10 mouse cellular contexts compared by ENCODE assay signal in the genomic region with DNA sequence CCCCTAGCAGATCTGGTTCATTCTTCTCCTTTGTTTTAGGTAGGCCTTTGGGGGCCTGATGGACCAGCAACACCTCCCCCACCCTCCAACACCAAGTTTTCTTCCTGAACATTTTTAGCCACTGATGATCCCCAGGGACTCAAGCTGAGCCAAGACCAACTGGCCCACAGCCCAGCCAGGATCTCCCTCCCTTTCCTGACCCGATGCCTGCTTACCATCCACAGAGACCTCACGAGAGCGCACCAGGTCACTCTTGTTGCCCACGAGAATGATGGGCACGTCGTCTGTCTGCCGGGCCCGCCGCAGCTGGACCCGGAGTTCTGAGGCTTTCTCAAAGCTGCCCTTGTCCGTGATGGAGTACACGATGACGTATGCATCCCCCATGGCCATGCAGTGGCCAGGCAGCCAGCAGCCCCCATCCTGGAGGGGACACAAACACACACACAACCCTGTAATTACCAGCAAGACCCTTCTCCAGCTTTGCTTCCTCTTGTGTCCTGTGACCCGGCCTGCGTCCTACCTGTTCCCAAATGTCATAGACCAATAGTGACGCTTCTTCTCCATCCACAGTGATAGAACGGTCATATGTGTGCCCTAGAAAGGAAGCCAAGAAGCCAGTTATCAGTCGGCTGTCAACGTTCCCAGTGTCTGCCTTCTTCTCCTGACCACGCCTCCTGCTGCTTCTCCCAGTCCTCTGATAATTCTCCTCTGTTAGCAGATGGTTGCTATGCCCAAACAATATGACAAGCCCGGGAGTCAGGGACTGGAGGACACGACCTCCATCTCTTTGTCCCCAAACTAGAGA. TPM values are rescaled to one million over a fixed set of nuclear protein-coding genes. Genes with fewer than 3 reads are reported as not detected.
DNase-seq lines count a peak whose midpoint lies in the region; ATAC-seq and TF ChIP-seq lines count a peak whose summit lies in the region.
"Had no signal": no experiment of that assay in that cellular context is flagged by ENCODE, and none has a peak within 500 bp of the region (broad histone marks: within the 10 kb centered on the region; RNA-seq: fewer than 3 reads in every experiment).

No protein-coding gene starts in this region.

- no peak for TF ChIP-seq CTCF in lung, embryonic 14.5 days (IDR thresholded peaks at IDR 0.05; ENCODE audit: low read depth)
- no peak for TF ChIP-seq CTCF in intestine, postnatal 0 days (IDR thresholded peaks at IDR 0.05; ENCODE audit: low read depth)

- ATAC-seq in lung, embryonic 14.5 days (ENCODE audit: insufficient read depth), result no peak
- ATAC-seq in intestine, postnatal 0 days, result no peak
- ATAC-seq in inflammation-experienced regulatory T-cells, adult 6 months, result no peak
- ATAC-seq in midbrain, embryonic 11.5 days (ENCODE audit: low FRiP score), result no peak

- no peak overlapping the region; the same call in 1 of the 2 replicates for H3K9ac ChIP-seq in lung, embryonic 14.5 days
- H3K9ac ChIP-seq in intestine, postnatal 0 days (ENCODE audit: low read depth, low read length), result no peak overlapping the region
- H3K9ac ChIP-seq in midbrain, embryonic 11.5 days (ENCODE audit: low read length), result no peak overlapping the region

- peaks cover 12% of the 10 kb centered on the region; the same call in 1 of the 2 replicates for H3K27me3 ChIP-seq in lung, embryonic 14.5 days (ENCODE audit: insufficient read depth, low read length)
- peaks cover 22% of the 10 kb centered on the region; the same call in 1 of the 2 replicates for H3K27me3 ChIP-seq in intestine, postnatal 0 days (replicated peaks; ENCODE audit: control insufficient read depth, insufficient read depth, low read length)
- peaks cover 11% of the 10 kb centered on the region for H3K27me3 ChIP-seq in midbrain, embryonic 11.5 days (ENCODE audit: control insufficient read depth, insufficient read depth, low read length)
- H3K27me3 ChIP-seq: Patski had no signal

- H3K36me3 ChIP-seq in lung, embryonic 14.5 days (ENCODE audit: insufficient read depth), result no peaks in the 10 kb centered on the region
- no peaks in the 10 kb centered on the region for H3K36me3 ChIP-seq in intestine, postnatal 0 days (ENCODE audit: control insufficient read depth, insufficient read depth)
- H3K36me3 ChIP-seq in midbrain, embryonic 11.5 days (ENCODE audit: control insufficient read depth, insufficient read depth, low read length), result no peaks in the 10 kb centered on the region
- H3K36me3 ChIP-seq: midbrain, embryonic 12.5 days had no signal

- 64% methylated on average over 22 of the region's 22 CpGs for WGBS in lung, embryonic 14.5 days
- 70% methylated on average over 22 of the region's 22 CpGs for WGBS in intestine, postnatal 0 days
- 81% methylated on average over 22 of the region's 22 CpGs for WGBS in midbrain, embryonic 11.5 days

- peaks cover 14% of the 10 kb centered on the region for H3K4me1 ChIP-seq in lung, embryonic 14.5 days (ENCODE audit: insufficient read depth)
- H3K4me1 ChIP-seq in intestine, postnatal 0 days (replicated peaks; ENCODE audit: control insufficient read depth, insufficient read depth, low read length), result 0 out of 2 replicates have a peak, but pooled peaks cover 5% of the 10 kb centered on the region
- H3K4me1 ChIP-seq in midbrain, embryonic 11.5 days (ENCODE audit: control insufficient read depth, insufficient read depth, low read length), result peaks cover 7% of the 10 kb centered on the region; the same call in 1 of the 2 replicates

- peak overlapping the region; percentile 39 for H3K4me3 ChIP-seq in lung, embryonic 14.5 days (ENCODE audit: low read depth, low read length)
- H3K4me3 ChIP-seq in intestine, postnatal 0 days (ENCODE audit: low read depth, low read length), result no peak overlapping the region
- H3K4me3 ChIP-seq in midbrain, embryonic 11.5 days (ENCODE audit: low read depth, low read length), result no peak overlapping the region

- no peaks in the 10 kb centered on the region for H3K9me3 ChIP-seq in lung, embryonic 14.5 days (ENCODE audit: low read depth, low read length)
- H3K9me3 ChIP-seq in intestine, postnatal 0 days (ENCODE audit: control insufficient read depth), result no peaks in the 10 kb centered on the region
- no peaks in the 10 kb centered on the region for H3K9me3 ChIP-seq in midbrain, embryonic 11.5 days (ENCODE audit: control insufficient read depth, low read length)
- H3K9me3 ChIP-seq: midbrain, embryonic 12.5 days had no signal

- H3K4me2 ChIP-seq in lung, embryonic 14.5 days, result peak overlapping the region; percentile 68; the same call in 1 of the 2 replicates
- peak overlapping the region; percentile 60; the same call in 1 of the 2 replicates for H3K4me2 ChIP-seq in intestine, postnatal 0 days (replicated peaks; ENCODE audit: low read depth)
- no peak overlapping the region for H3K4me2 ChIP-seq in midbrain, embryonic 11.5 days

- no peak overlapping the region; the same call in 1 of the 2 replicates for H3K27ac ChIP-seq in lung, embryonic 14.5 days (ENCODE audit: low read depth)
- H3K27ac ChIP-seq in intestine, postnatal 0 days (ENCODE audit: low read depth, low read length), result no peak overlapping the region
- H3K27ac ChIP-seq in midbrain, embryonic 11.5 days (ENCODE audit: low read depth, low read length), result no peak overlapping the region
- H3K27ac ChIP-seq: midbrain, embryonic 12.5 days had no signal

- DNase-seq in lung, embryonic 14.5 days, result peak; percentile 26
- no peak for DNase-seq in lung, postnatal 14 days
- peak; percentile 50 for DNase-seq in gastrocnemius, adult 18-20 months (ENCODE audit: low spot score)
- DNase-seq in lung, postnatal 10 days, result peak; percentile 61
- DNase-seq in thymus, postnatal 10 days (ENCODE audit: low spot score in 2 of 2), result no peak
- no peak for DNase-seq in midbrain, embryonic 11.5 days (ENCODE audit: low spot score, missing footprints)

RNA-seq across cellular contexts. Expression of a gene that starts 1.6 kb away (rescaled TPM):
- 10.1 and 14.1 TPM in 2 replicates for polyA plus RNA-seq in lung, embryonic 14.5 days (2014; fragmentation: Nextera tagmentation; extraction: Ambion mirVana)
- 10 to 100 TPM in 1 of 2 experiments, 1 to 10 TPM in 1; 1.7 to 21.4 TPM for total RNA-seq in gastrocnemius, adult 18-20 months (2021)
- 5.8 and 6.1 TPM in 2 replicates for polyA plus RNA-seq in intestine, postnatal 0 days (2015; fragmentation: Nextera tagmentation; extraction: Ambion mirVana)
- polyA plus RNA-seq in inflammation-experienced regulatory T-cells, adult 6 months (2017; shearing (Covaris generic)), result 10 to 100 TPM; 10.3 to 14.0 (median 11.0) TPM
- 2.2 and 3.1 TPM in 2 replicates for polyA plus RNA-seq in midbrain, embryonic 11.5 days (2014; fragmentation: Nextera tagmentation; extraction: Ambion mirVana)

RNA-seq across cellular contexts. Expression of a gene that starts 5.3 kb away (rescaled TPM):
- 32.2 and 33.7 TPM in 2 replicates for polyA plus RNA-seq in lung, embryonic 14.5 days (2014; fragmentation: Nextera tagmentation; extraction: Ambion mirVana)
- total RNA-seq in gastrocnemius, adult 18-20 months (2021), result under 1 TPM in 1 of 2 experiments, not detected in 1; 0.23 TPM
- not detected in 2 replicates for polyA plus RNA-seq in intestine, postnatal 0 days (2015; fragmentation: Nextera tagmentation; extraction: Ambion mirVana)
- not detected for polyA plus RNA-seq in inflammation-experienced regulatory T-cells, adult 6 months (2017; shearing (Covaris generic))
- not detected in 2 replicates for polyA plus RNA-seq in midbrain, embryonic 11.5 days (2014; fragmentation: Nextera tagmentation; extraction: Ambion mirVana)
- polyA plus RNA-seq: midbrain, embryonic 12.5 days had no signal

RNA-seq across cellular contexts. Expression of a gene that starts 12.3 kb away (rescaled TPM):
- polyA plus RNA-seq in lung, embryonic 14.5 days (2014; fragmentation: Nextera tagmentation; extraction: Ambion mirVana), result 88.3 and 88.4 TPM in 2 replicates
- 10 to 100 TPM; 40.2 to 43.4 TPM for total RNA-seq in gastrocnemius, adult 18-20 months (2021)
- polyA plus RNA-seq in intestine, postnatal 0 days (2015; fragmentation: Nextera tagmentation; extraction: Ambion mirVana), result 59.1 and 60.6 TPM in 2 replicates
- polyA plus RNA-seq in inflammation-experienced regulatory T-cells, adult 6 months (2017; shearing (Covaris generic)), result 100 to 1,000 TPM; 101 to 136 (median 117) TPM
- polyA plus RNA-seq in midbrain, embryonic 11.5 days (2014; fragmentation: Nextera tagmentation; extraction: Ambion mirVana), result 95.2 and 95.7 TPM in 2 replicates

RNA-seq across cellular contexts. Expression of a gene that starts 38.3 kb away (rescaled TPM):
- polyA plus RNA-seq in lung, embryonic 14.5 days (2014; fragmentation: Nextera tagmentation; extraction: Ambion mirVana), result 10.3 and 11.0 TPM in 2 replicates
- total RNA-seq in gastrocnemius, adult 18-20 months (2021), result 1 to 10 TPM; 2.9 to 3.3 TPM
- 12.2 and 15.2 TPM in 2 replicates for polyA plus RNA-seq in intestine, postnatal 0 days (2015; fragmentation: Nextera tagmentation; extraction: Ambion mirVana)
- 10 to 100 TPM; 13.9 to 19.6 (median 17.5) TPM for polyA plus RNA-seq in inflammation-experienced regulatory T-cells, adult 6 months (2017; shearing (Covaris generic))
- polyA plus RNA-seq in midbrain, embryonic 11.5 days (2014; fragmentation: Nextera tagmentation; extraction: Ambion mirVana), result 17.2 and 17.3 TPM in 2 replicates

Comparison
In these comparisons a context has a peak if more than half of its experiments do, and no peak if none do; other contexts are left out.
1. DNase-seq: peak in lung, embryonic 14.5 days (single experiment), gastrocnemius, adult 18-20 months (single experiment) and lung, postnatal 10 days (single experiment); none in lung, postnatal 14 days (single experiment), thymus, postnatal 10 days (0 of 2) and midbrain, embryonic 11.5 days (single experiment).
2. RNA of a gene that starts 5.3 kb away (polyA plus RNA-seq): 32.2 to 33.7 TPM in lung, embryonic 14.5 days; not detected in intestine, postnatal 0 days, not detected in inflammation-experienced regulatory T-cells, adult 6 months and not detected in midbrain, embryonic 11.5 days; every median in the first group is over 10 times any median in the second.